Mouse (Mus musculus): ENCODE data around the gene Pafah1b3. TPM values are rescaled to one million over a fixed set of nuclear protein-coding genes. Genes with fewer than 3 reads are reported as not detected.

Pafah1b3 gene
- total and polyA plus RNA-seq, 2 experiments = 3.7 to 8.4 TPM

DNA sequence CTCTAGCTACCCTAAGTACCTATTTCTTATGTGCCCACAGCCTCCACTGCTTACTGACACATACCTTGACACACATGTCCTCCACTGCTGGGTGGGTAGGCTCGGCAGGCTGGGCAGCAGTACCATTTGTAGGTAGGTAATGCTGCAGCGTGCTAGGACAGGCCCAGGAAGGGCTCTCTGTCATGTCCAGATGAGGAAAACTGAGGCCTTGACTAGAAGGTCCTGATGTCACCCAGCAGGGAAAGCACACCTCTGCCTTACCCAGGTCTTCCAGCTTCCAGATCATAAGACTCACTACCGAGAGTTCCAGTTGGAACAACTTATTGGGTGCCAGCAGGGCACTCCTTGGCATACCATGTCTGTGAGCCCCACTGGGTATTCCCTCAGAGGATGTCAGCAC is 22.8 kb downstream of the Pafah1b3 start:
- Histone ChIP-seq H3K4me1 (ENCODE audit: control insufficient read depth, insufficient read depth, low read length) (peaks cover 12% of the 10 kb centered on the region), H3K27me3 (ENCODE audit: control insufficient read depth, insufficient read depth, low read length) (no peaks in the 10 kb centered on the region), H3K27ac (replicated peaks; ENCODE audit: insufficient read depth, low read depth, low read length) (no peak overlapping the region), H3K36me3 (ENCODE audit: control insufficient read depth, insufficient read depth, low read length) (no peaks in the 10 kb centered on the region), H3K9ac (ENCODE audit: low read depth, low read length) (no peak overlapping the region), H3K4me3 (ENCODE audit: insufficient read depth, low read depth, low read length) (no peak overlapping the region), H3K79me2 (ENCODE audit: control insufficient read depth, insufficient read depth, low read length) (peaks cover 31% of the 10 kb centered on the region)
- WGBS = 88% methylated on average over 3 of the region's 3 CpGs
- no peak for DNase-seq (ENCODE audit: extremely low read depth, low read depth, low spot score)
- no peak for TF ChIP-seq CTCF (IDR thresholded peaks at IDR 0.05; ENCODE audit: low read depth, low read length)
- TF ChIP-seq POLR2A (IDR thresholded peaks at IDR 0.05; ENCODE audit: extremely low read depth, insufficient read depth, low read length) = no peak

DNA sequence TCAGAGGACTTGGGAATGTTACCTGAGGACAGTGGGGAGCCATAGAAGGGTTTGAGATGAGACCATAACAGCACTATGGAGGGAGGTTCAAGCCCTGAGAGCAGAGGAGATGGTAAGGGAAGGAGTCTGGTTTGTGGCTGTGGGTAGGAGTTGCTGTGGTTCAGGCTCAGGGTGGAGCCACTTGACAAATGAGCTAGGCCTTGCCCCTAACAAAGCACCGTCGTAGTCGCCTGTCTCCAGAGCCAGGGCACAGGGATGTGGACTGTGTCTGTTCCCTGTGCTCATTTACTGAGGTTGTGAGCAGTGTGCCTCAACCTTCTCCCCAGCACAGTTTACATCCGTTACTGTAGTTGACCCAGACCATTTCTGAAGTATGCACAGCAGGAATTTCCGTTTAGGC is 23.2 kb downstream of the Pafah1b3 start:
- H3K27ac ChIP-seq (replicated peaks; ENCODE audit: insufficient read depth, low read depth, low read length) = no peak overlapping the region
- H3K4me1 ChIP-seq (ENCODE audit: control insufficient read depth, insufficient read depth, low read length) = peaks cover 13% of the 10 kb centered on the region
- no peak for DNase-seq (ENCODE audit: extremely low read depth, low read depth, low spot score)
- peaks cover 28% of the 10 kb centered on the region for H3K79me2 ChIP-seq (ENCODE audit: control insufficient read depth, insufficient read depth, low read length)
- TF ChIP-seq POLR2A (IDR thresholded peaks at IDR 0.05; ENCODE audit: extremely low read depth, insufficient read depth, low read length) = no peak
- no peak for TF ChIP-seq CTCF (IDR thresholded peaks at IDR 0.05; ENCODE audit: low read depth, low read length)
- H3K9ac ChIP-seq (ENCODE audit: low read depth, low read length) = no peak overlapping the region
- H3K27me3 ChIP-seq (ENCODE audit: control insufficient read depth, insufficient read depth, low read length) = no peaks in the 10 kb centered on the region
- no peaks in the 10 kb centered on the region for H3K36me3 ChIP-seq (ENCODE audit: control insufficient read depth, insufficient read depth, low read length)
- H3K4me3 ChIP-seq (ENCODE audit: insufficient read depth, low read depth, low read length) = no peak overlapping the region
- 81% methylated on average over 5 of the region's 5 CpGs for WGBS

DNA sequence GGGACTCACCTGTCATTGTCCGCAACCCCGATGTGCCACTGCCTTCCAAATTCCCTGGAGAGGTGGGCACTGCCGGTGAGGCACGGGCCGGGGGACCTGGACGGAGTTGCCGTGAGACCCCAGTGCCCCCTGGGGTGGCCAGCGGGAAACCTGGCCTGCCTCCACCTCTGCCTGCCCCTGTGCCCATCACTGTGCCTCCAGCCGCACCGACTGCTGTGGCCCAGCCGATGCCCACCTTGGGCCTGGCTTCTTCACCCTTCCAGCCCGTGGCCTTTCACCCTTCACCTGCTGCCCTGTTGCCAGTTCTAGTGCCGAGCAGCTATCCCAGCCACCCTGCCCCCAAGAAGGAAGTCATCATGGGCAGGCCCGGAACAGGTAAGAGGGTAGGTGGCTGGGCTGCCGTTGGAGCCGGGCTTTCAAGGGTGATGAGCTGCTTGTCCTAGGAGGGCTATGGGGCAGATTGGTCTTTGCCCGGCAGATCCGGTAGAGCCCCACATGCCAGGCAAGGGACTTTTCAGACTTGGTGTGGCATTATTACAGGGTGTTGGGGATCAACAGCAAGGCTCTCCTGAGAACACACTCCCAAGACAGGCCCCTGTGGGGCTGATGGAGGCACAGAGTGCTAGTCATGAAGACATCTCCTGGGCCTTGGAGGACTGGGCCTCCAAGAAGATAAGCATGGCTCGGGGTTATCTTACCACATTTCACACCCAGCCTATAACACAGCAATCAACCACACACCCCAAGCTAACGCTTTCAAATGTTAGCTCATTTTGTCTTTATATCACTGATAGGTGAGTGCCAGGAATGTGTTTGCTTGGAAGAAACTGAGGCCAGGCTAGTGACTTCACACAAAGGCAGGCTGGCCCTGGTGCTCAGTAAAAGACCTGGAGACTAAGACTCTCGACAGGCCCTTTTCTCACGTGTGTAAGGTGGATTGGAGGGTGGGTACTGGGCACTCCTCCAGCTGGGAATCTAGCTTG is 24.2 kb downstream of the Pafah1b3 start:
- Histone ChIP-seq H3K79me2 (ENCODE audit: control insufficient read depth, insufficient read depth, low read length) (peaks cover 33% of the 10 kb centered on the region), H3K36me3 (ENCODE audit: control insufficient read depth, insufficient read depth, low read length) (no peaks in the 10 kb centered on the region), H3K27me3 (ENCODE audit: control insufficient read depth, insufficient read depth, low read length) (no peaks in the 10 kb centered on the region), H3K4me1 (ENCODE audit: control insufficient read depth, insufficient read depth, low read length) (peaks cover 15% of the 10 kb centered on the region), H3K4me3 (ENCODE audit: insufficient read depth, low read depth, low read length) (no peak overlapping the region), H3K27ac (replicated peaks; ENCODE audit: insufficient read depth, low read depth, low read length) (no peak overlapping the region), H3K9ac (ENCODE audit: low read depth, low read length) (no peak overlapping the region)
- no peak for TF ChIP-seq CTCF (IDR thresholded peaks at IDR 0.05; ENCODE audit: low read depth, low read length)
- TF ChIP-seq POLR2A (IDR thresholded peaks at IDR 0.05; ENCODE audit: extremely low read depth, insufficient read depth, low read length) = no peak
- DNase-seq (ENCODE audit: extremely low read depth, low read depth, low spot score) = no peak
- WGBS = 88% methylated on average over 22 of the region's 22 CpGs

DNA sequence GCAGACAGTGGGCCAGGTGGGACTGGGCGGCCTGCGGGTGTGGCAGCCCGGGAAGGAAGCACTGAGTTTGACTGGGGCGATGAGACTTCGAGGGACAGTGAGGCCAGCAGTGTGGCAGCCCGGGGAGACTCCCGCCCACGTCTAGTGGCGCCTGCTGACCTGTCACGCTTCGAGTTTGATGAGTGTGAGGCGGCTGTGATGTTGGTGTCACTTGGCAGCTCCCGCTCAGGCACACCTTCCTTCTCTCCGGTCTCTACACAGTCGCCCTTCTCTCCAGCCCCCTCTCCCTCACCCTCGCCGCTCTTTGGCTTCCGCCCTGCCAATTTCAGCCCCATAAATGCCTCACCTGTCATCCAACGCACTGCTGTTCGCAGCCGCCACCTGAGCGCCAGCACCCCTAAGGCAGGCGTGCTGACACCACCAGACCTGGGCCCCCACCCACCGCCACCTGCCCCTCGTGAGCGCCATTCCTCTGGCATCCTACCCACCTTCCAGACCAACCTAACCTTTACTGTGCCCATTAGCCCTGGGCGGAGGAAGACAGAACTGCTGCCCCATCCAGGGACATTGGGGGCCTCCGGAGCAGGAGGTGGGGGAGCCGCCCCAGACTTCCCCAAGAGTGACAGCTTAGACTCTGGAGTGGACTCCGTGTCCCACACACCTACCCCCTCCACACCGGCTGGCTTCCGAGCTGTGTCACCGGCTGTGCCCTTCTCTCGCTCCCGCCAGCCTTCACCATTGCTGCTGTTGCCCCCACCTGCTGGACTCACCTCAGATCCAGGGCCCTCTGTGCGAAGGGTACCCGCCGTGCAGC is 25.1 kb downstream of the Pafah1b3 start:
- no peaks in the 10 kb centered on the region for H3K27me3 ChIP-seq (ENCODE audit: control insufficient read depth, insufficient read depth, low read length)
- TF ChIP-seq POLR2A (IDR thresholded peaks at IDR 0.05; ENCODE audit: extremely low read depth, insufficient read depth, low read length) = no peak
- no peak for TF ChIP-seq CTCF (IDR thresholded peaks at IDR 0.05; ENCODE audit: low read depth, low read length)
- no peak overlapping the region for H3K27ac ChIP-seq (replicated peaks; ENCODE audit: insufficient read depth, low read depth, low read length)
- no peak for DNase-seq (ENCODE audit: extremely low read depth, low read depth, low spot score)
- H3K4me3 ChIP-seq (ENCODE audit: insufficient read depth, low read depth, low read length) = no peak overlapping the region
- no peak overlapping the region for H3K9ac ChIP-seq (ENCODE audit: low read depth, low read length)
- H3K4me1 ChIP-seq (ENCODE audit: control insufficient read depth, insufficient read depth, low read length) = peaks cover 12% of the 10 kb centered on the region
- no peaks in the 10 kb centered on the region for H3K36me3 ChIP-seq (ENCODE audit: control insufficient read depth, insufficient read depth, low read length)
- WGBS = 94% methylated on average over 38 of the region's 38 CpGs
- H3K79me2 ChIP-seq (ENCODE audit: control insufficient read depth, insufficient read depth, low read length) = peaks cover 36% of the 10 kb centered on the region

DNA sequence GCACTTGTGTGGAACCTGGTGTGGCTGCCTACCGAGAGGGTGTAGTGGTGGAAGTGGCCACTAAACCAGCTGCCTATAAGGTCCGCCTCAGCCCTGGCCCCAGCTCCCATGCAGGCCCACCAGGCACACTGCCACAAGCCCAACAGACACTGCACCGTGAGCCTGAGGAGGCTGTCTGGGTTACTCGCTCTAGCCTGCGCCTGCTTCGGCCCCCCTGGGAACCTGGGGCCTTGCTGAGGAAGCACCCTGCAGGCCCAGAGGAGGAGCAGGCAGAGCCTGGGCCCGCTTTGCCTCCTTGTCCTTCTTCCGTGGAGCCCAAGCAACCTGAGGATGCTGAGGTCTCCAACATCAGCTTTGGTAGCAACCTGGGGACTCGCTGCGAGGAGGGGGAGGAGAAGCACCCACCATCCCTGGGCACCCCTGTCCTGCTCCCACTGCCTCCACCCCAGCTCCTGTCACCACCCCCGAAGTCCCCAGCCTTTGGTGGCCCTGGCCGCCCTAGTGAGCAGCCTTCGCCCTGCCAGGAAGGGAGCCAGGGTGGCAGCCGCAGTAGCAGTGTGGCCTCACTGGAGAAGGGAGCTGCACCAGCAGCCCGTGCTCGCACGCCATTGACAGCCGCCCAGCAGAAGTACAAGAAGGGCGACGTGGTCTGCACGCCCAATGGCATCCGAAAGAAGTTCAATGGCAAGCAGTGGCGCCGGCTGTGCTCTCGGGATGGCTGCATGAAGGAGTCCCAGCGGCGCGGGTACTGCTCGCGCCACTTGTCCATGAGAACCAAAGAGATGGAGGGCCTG is 25.9 kb downstream of the Pafah1b3 start:
- 94% methylated on average over 30 of the region's 30 CpGs for WGBS
- Histone ChIP-seq H3K4me3 (ENCODE audit: insufficient read depth, low read depth, low read length) (no peak overlapping the region), H3K9ac (ENCODE audit: low read depth, low read length) (no peak overlapping the region), H3K36me3 (ENCODE audit: control insufficient read depth, insufficient read depth, low read length) (no peaks in the 10 kb centered on the region), H3K79me2 (ENCODE audit: control insufficient read depth, insufficient read depth, low read length) (peaks cover 36% of the 10 kb centered on the region), H3K27me3 (ENCODE audit: control insufficient read depth, insufficient read depth, low read length) (no peaks in the 10 kb centered on the region), H3K27ac (replicated peaks; ENCODE audit: insufficient read depth, low read depth, low read length) (no peak overlapping the region), H3K4me1 (ENCODE audit: control insufficient read depth, insufficient read depth, low read length) (peaks cover 8% of the 10 kb centered on the region)
- TF ChIP-seq POLR2A (IDR thresholded peaks at IDR 0.05; ENCODE audit: extremely low read depth, insufficient read depth, low read length) = no peak
- no peak for TF ChIP-seq CTCF (IDR thresholded peaks at IDR 0.05; ENCODE audit: low read depth, low read length)
- no peak for DNase-seq (ENCODE audit: extremely low read depth, low read depth, low spot score)

All from liver, adult 2 months (tissue).